ENCODE assay signal across 17 mouse cellular contexts in genomic region chr13:16435436-16435835, GRCm38 (mm10).
"Had no signal": no experiment of that assay in that cellular context is flagged by ENCODE, and none has a peak within 500 bp of the region (broad histone marks: within the 10 kb centered on the region; RNA-seq: fewer than 3 reads in every experiment).

No protein-coding gene starts in this region.

- H3K36me3 ChIP-seq: limb, embryonic 12.5 days; liver, embryonic 13.5 days; lung, embryonic 15.5 days; midbrain, embryonic 12.5 days; neural tube, embryonic 12.5 days; stomach, embryonic 15.5 days had no signal

- H3K9ac ChIP-seq: limb, embryonic 12.5 days; liver, embryonic 13.5 days; liver, postnatal 0 days; lung, embryonic 15.5 days; midbrain, embryonic 12.5 days; neural tube, embryonic 12.5 days; stomach, embryonic 15.5 days had no signal

- H3K4me1 ChIP-seq: limb, embryonic 12.5 days; liver, embryonic 13.5 days; lung, embryonic 15.5 days; megakaryocyte, embryonic 14.5 days; midbrain, embryonic 12.5 days; neural tube, embryonic 12.5 days; stomach, embryonic 15.5 days had no signal

- H3K4me2 ChIP-seq: limb, embryonic 12.5 days; liver, embryonic 13.5 days; lung, embryonic 15.5 days; midbrain, embryonic 12.5 days; neural tube, embryonic 12.5 days; stomach, embryonic 15.5 days had no signal

- H3K4me3 ChIP-seq: limb, embryonic 12.5 days; liver, embryonic 13.5 days; lung, embryonic 15.5 days; megakaryocyte, embryonic 14.5 days; midbrain, embryonic 12.5 days; neural tube, embryonic 12.5 days; stomach, embryonic 15.5 days had no signal

- ATAC-seq: intestine, postnatal 0 days; liver, postnatal 0 days had no signal

- H3K27ac ChIP-seq: limb, embryonic 12.5 days; liver, embryonic 13.5 days; lung, embryonic 15.5 days; macrophage; midbrain, embryonic 12.5 days; neural tube, embryonic 12.5 days; stomach, embryonic 15.5 days had no signal

- DNase-seq: kidney, adult 8-10 months; kidney, postnatal 36 days; layer of hippocampus, adult 9-11 months; liver; liver, embryonic 13.5 days; liver, postnatal 0 days; lung, postnatal 14 days; thymus, adult 2 months; thymus, postnatal 25 days had no signal

- H3K9me3 ChIP-seq: limb, embryonic 12.5 days; liver, embryonic 13.5 days; lung, embryonic 15.5 days; midbrain, embryonic 12.5 days; neural tube, embryonic 12.5 days; stomach, embryonic 15.5 days had no signal

- H3K27me3 ChIP-seq: limb, embryonic 12.5 days; liver, embryonic 13.5 days; lung, embryonic 15.5 days; megakaryocyte, embryonic 14.5 days; midbrain, embryonic 12.5 days; neural tube, embryonic 12.5 days; stomach, embryonic 15.5 days had no signal
